Mouse (Mus musculus) liver, embryonic 14.5 days (tissue): ENCODE data around the gene Wdr47.

ENCODE experiments used
- CTCF ChIP-seq: IDR thresholded peaks from 2 replicates; pipeline ENCODE4 v1.5.1; 2016; ENCODE audit warnings: antibody characterized with exemption, low read depth, control low read depth
- EP300 ChIP-seq: IDR thresholded peaks from 2 replicates; pipeline ENCODE4 v1.6.1; 2016; ENCODE audit warnings: antibody characterized with exemption, low read depth

GRCm38 (mm10) chr3:108689446-108689845, 98.4 kb downstream of the Wdr47 start:
- TF ChIP-seq CTCF (no peak), EP300 (no peak)
